ENCODE assay signal across 9 mouse cellular contexts in genomic region chr10:81419111-81419928, GRCm38 (mm10). TPM values are rescaled to one million over a fixed set of nuclear protein-coding genes. Genes with fewer than 3 reads are reported as not detected.
DNase-seq lines count a peak whose midpoint lies in the region; ATAC-seq lines count a peak whose summit lies in the region.
"Had no signal": no experiment of that assay in that cellular context is flagged by ENCODE, and none has a peak within 500 bp of the region (broad histone marks: within the 10 kb centered on the region; RNA-seq: fewer than 3 reads in every experiment).

No protein-coding gene starts in this region.

- H3K36me3 ChIP-seq in forebrain, embryonic 10.5 days (replicated peaks): no peaks in the 10 kb centered on the region
- peaks cover 15% of the 10 kb centered on the region for H3K36me3 ChIP-seq in forebrain, embryonic 14.5 days (ENCODE audit: control insufficient read depth, insufficient read depth, low read length)
- H3K36me3 ChIP-seq in midbrain, embryonic 11.5 days (ENCODE audit: control insufficient read depth, insufficient read depth, low read length): no peaks in the 10 kb centered on the region
- no peaks in the 10 kb centered on the region for H3K36me3 ChIP-seq in midbrain, embryonic 15.5 days (replicated peaks)
- peaks cover 33% of the 10 kb centered on the region for H3K36me3 ChIP-seq in limb, embryonic 15.5 days

- 91% methylated on average over 10 of the region's 10 CpGs for WGBS in forebrain, embryonic 10.5 days
- WGBS in forebrain, embryonic 14.5 days: 94% methylated on average over 10 of the region's 10 CpGs
- 92% methylated on average over 10 of the region's 10 CpGs for WGBS in midbrain, embryonic 11.5 days
- 93% methylated on average over 10 of the region's 10 CpGs for WGBS in midbrain, embryonic 15.5 days
- WGBS in limb, embryonic 15.5 days: 91% methylated on average over 10 of the region's 10 CpGs

- no peak for DNase-seq in forebrain, embryonic 10.5 days (ENCODE audit: extremely low spot score, low spot score)
- DNase-seq in forebrain, embryonic 14.5 days (ENCODE audit: low spot score): no peak
- DNase-seq in midbrain, embryonic 11.5 days (ENCODE audit: low spot score, missing footprints): peak; percentile 81
- DNase-seq in cerebellum, postnatal 14 days: peak; percentile 27 to 34
- no peak for DNase-seq in yolk sac, embryonic 10.5 days (ENCODE audit: low spot score)
- no peak for DNase-seq in frontal cortex, postnatal 36 days (ENCODE audit: low spot score in 2 of 2)
- DNase-seq: lung, embryonic 14.5 days had no signal

- peaks cover 70% of the 10 kb centered on the region for H3K27me3 ChIP-seq in forebrain, embryonic 10.5 days (ENCODE audit: poor library complexity, severe bottlenecking)
- H3K27me3 ChIP-seq in forebrain, embryonic 14.5 days (replicated peaks; ENCODE audit: control insufficient read depth, insufficient read depth, low read length): no peaks in the 10 kb centered on the region
- peaks cover 4% of the 10 kb centered on the region for H3K27me3 ChIP-seq in midbrain, embryonic 11.5 days (ENCODE audit: control insufficient read depth, insufficient read depth, low read length)
- no peaks in the 10 kb centered on the region for H3K27me3 ChIP-seq in midbrain, embryonic 15.5 days (replicated peaks)
- no peaks in the 10 kb centered on the region for H3K27me3 ChIP-seq in limb, embryonic 15.5 days

- no peak overlapping the region for H3K9ac ChIP-seq in forebrain, embryonic 14.5 days (ENCODE audit: low read length)
- no peak overlapping the region for H3K9ac ChIP-seq in midbrain, embryonic 11.5 days (ENCODE audit: low read length)
- H3K9ac ChIP-seq in midbrain, embryonic 15.5 days: no peak overlapping the region
- H3K9ac ChIP-seq in limb, embryonic 15.5 days: no peak overlapping the region
- H3K9ac ChIP-seq: lung, embryonic 14.5 days had no signal

- H3K9me3 ChIP-seq in forebrain, embryonic 10.5 days: no peaks in the 10 kb centered on the region
- no peaks in the 10 kb centered on the region for H3K9me3 ChIP-seq in forebrain, embryonic 14.5 days (replicated peaks; ENCODE audit: control insufficient read depth, low read length)
- no peaks in the 10 kb centered on the region for H3K9me3 ChIP-seq in midbrain, embryonic 11.5 days (ENCODE audit: control insufficient read depth, low read length)
- no peaks in the 10 kb centered on the region for H3K9me3 ChIP-seq in midbrain, embryonic 15.5 days
- no peaks in the 10 kb centered on the region for H3K9me3 ChIP-seq in limb, embryonic 15.5 days

- no peak for ATAC-seq in forebrain, embryonic 14.5 days
- no peak for ATAC-seq in midbrain, embryonic 11.5 days (ENCODE audit: low FRiP score)
- no peak for ATAC-seq in midbrain, embryonic 15.5 days (replicated peaks)
- no peak for ATAC-seq in limb, embryonic 15.5 days (ENCODE audit: insufficient number of reproducible peaks, low FRiP score, low TSS enrichment, low read depth)

- H3K4me2 ChIP-seq in forebrain, embryonic 14.5 days (ENCODE audit: low read length): no peak overlapping the region
- H3K4me2 ChIP-seq in midbrain, embryonic 11.5 days: no peak overlapping the region
- H3K4me2 ChIP-seq in midbrain, embryonic 15.5 days: no peak overlapping the region
- no peak overlapping the region for H3K4me2 ChIP-seq in limb, embryonic 15.5 days
- H3K4me2 ChIP-seq: lung, embryonic 14.5 days had no signal

- peaks cover 60% of the 10 kb centered on the region for H3K4me1 ChIP-seq in forebrain, embryonic 10.5 days
- peaks cover 30% of the 10 kb centered on the region for H3K4me1 ChIP-seq in forebrain, embryonic 14.5 days (ENCODE audit: control insufficient read depth, insufficient read depth, low read length)
- H3K4me1 ChIP-seq in midbrain, embryonic 11.5 days (ENCODE audit: control insufficient read depth, insufficient read depth, low read length): peaks cover 19% of the 10 kb centered on the region
- H3K4me1 ChIP-seq in midbrain, embryonic 15.5 days: peaks cover 32% of the 10 kb centered on the region
- peaks cover 94% of the 10 kb centered on the region for H3K4me1 ChIP-seq in limb, embryonic 15.5 days

- H3K27ac ChIP-seq in forebrain, embryonic 10.5 days: peak overlapping the region; percentile 48; the same call in 1 of the 2 replicates
- no peak overlapping the region for H3K27ac ChIP-seq in forebrain, embryonic 14.5 days (ENCODE audit: low read depth, low read length)
- no peak overlapping the region for H3K27ac ChIP-seq in midbrain, embryonic 11.5 days (ENCODE audit: low read depth, low read length)
- no peak overlapping the region for H3K27ac ChIP-seq in midbrain, embryonic 15.5 days
- peak overlapping the region; percentile 43; the same call in 1 of the 2 replicates for H3K27ac ChIP-seq in limb, embryonic 15.5 days

- no peak overlapping the region for H3K4me3 ChIP-seq in forebrain, embryonic 10.5 days
- H3K4me3 ChIP-seq in forebrain, embryonic 14.5 days (ENCODE audit: low read depth, low read length): no peak overlapping the region
- no peak overlapping the region for H3K4me3 ChIP-seq in midbrain, embryonic 11.5 days (ENCODE audit: low read depth, low read length)
- no peak overlapping the region for H3K4me3 ChIP-seq in midbrain, embryonic 15.5 days
- no peak overlapping the region for H3K4me3 ChIP-seq in limb, embryonic 15.5 days

RNA-seq across cellular contexts. Expression of gene Smim24, which starts 26.5 kb away (rescaled TPM):
- 1.6 and 1.9 TPM in 2 replicates for polyA plus RNA-seq in forebrain, embryonic 10.5 days (2016; fragmentation: Nextera tagmentation; extraction: Ambion mirVana)
- 1.5 and 2.0 TPM in 2 replicates for polyA plus RNA-seq in forebrain, embryonic 14.5 days (2014; fragmentation: Nextera tagmentation; extraction: Ambion mirVana)
- polyA plus RNA-seq in midbrain, embryonic 11.5 days (2014; fragmentation: Nextera tagmentation; extraction: Ambion mirVana): 2.3 and 2.7 TPM in 2 replicates
- polyA plus RNA-seq in midbrain, embryonic 15.5 days (2015; fragmentation: Nextera tagmentation; extraction: Ambion mirVana): 1.4 and 1.6 TPM in 2 replicates
- polyA plus RNA-seq in limb, embryonic 15.5 days (2015; fragmentation: Nextera tagmentation; extraction: Ambion mirVana): 2.9 and 3.6 TPM in 2 replicates

RNA-seq across cellular contexts. Expression of gene Gm48552, which starts 30.5 kb away (rescaled TPM):
- polyA plus RNA-seq in forebrain, embryonic 10.5 days (2016; fragmentation: Nextera tagmentation; extraction: Ambion mirVana): 0.78 and 1.4 TPM in 2 replicates
- polyA plus RNA-seq in forebrain, embryonic 14.5 days (2014; fragmentation: Nextera tagmentation; extraction: Ambion mirVana): 0.65 and 0.69 TPM in 2 replicates
- polyA plus RNA-seq in midbrain, embryonic 11.5 days (2014; fragmentation: Nextera tagmentation; extraction: Ambion mirVana): 0.20 and 0.47 TPM in 2 replicates
- polyA plus RNA-seq in midbrain, embryonic 15.5 days (2015; fragmentation: Nextera tagmentation; extraction: Ambion mirVana): 2.7 and 3.3 TPM in 2 replicates
- polyA plus RNA-seq in limb, embryonic 15.5 days (2015; fragmentation: Nextera tagmentation; extraction: Ambion mirVana): 0.51 and 1.7 TPM in 2 replicates

RNA-seq across cellular contexts. Expression of gene Gm48551, which starts 35.1 kb away (rescaled TPM):
- 2.6 and 3.1 TPM in 2 replicates for polyA plus RNA-seq in forebrain, embryonic 10.5 days (2016; fragmentation: Nextera tagmentation; extraction: Ambion mirVana)
- 3.6 and 4.8 TPM in 2 replicates for polyA plus RNA-seq in forebrain, embryonic 14.5 days (2014; fragmentation: Nextera tagmentation; extraction: Ambion mirVana)
- 2.7 and 2.9 TPM in 2 replicates for polyA plus RNA-seq in midbrain, embryonic 11.5 days (2014; fragmentation: Nextera tagmentation; extraction: Ambion mirVana)
- 8.4 and 9.3 TPM in 2 replicates for polyA plus RNA-seq in midbrain, embryonic 15.5 days (2015; fragmentation: Nextera tagmentation; extraction: Ambion mirVana)
- 2.1 and 3.1 TPM in 2 replicates for polyA plus RNA-seq in limb, embryonic 15.5 days (2015; fragmentation: Nextera tagmentation; extraction: Ambion mirVana)

RNA-seq across cellular contexts. Expression of gene Dohh, which starts 35.1 kb away (rescaled TPM):
- 96.8 and 97.9 TPM in 2 replicates for polyA plus RNA-seq in forebrain, embryonic 10.5 days (2016; fragmentation: Nextera tagmentation; extraction: Ambion mirVana)
- polyA plus RNA-seq in forebrain, embryonic 14.5 days (2014; fragmentation: Nextera tagmentation; extraction: Ambion mirVana): 78.7 and 78.8 TPM in 2 replicates
- 43.3 and 53.7 TPM in 2 replicates for polyA plus RNA-seq in midbrain, embryonic 11.5 days (2014; fragmentation: Nextera tagmentation; extraction: Ambion mirVana)
- 90.4 and 92.6 TPM in 2 replicates for polyA plus RNA-seq in midbrain, embryonic 15.5 days (2015; fragmentation: Nextera tagmentation; extraction: Ambion mirVana)
- polyA plus RNA-seq in limb, embryonic 15.5 days (2015; fragmentation: Nextera tagmentation; extraction: Ambion mirVana): 79.8 and 88.7 TPM in 2 replicates

RNA-seq across cellular contexts. Expression of gene Nfic, which starts 36.1 kb away (rescaled TPM):
- 7.3 and 8.6 TPM in 2 replicates for polyA plus RNA-seq in forebrain, embryonic 10.5 days (2016; fragmentation: Nextera tagmentation; extraction: Ambion mirVana)
- 16.6 and 17.9 TPM in 2 replicates for polyA plus RNA-seq in forebrain, embryonic 14.5 days (2014; fragmentation: Nextera tagmentation; extraction: Ambion mirVana)
- polyA plus RNA-seq in midbrain, embryonic 11.5 days (2014; fragmentation: Nextera tagmentation; extraction: Ambion mirVana): 6.6 and 6.9 TPM in 2 replicates
- polyA plus RNA-seq in midbrain, embryonic 15.5 days (2015; fragmentation: Nextera tagmentation; extraction: Ambion mirVana): 18.1 and 22.8 TPM in 2 replicates
- polyA plus RNA-seq in limb, embryonic 15.5 days (2015; fragmentation: Nextera tagmentation; extraction: Ambion mirVana): 138 and 146 TPM in 2 replicates

Comparison
In these comparisons a context has a peak if more than half of its experiments do, and no peak if none do; other contexts are left out.
1. H3K27ac ChIP-seq: peak in forebrain, embryonic 10.5 days (single experiment) and limb, embryonic 15.5 days (single experiment); none in forebrain, embryonic 14.5 days (single experiment), midbrain, embryonic 11.5 days (single experiment) and midbrain, embryonic 15.5 days (single experiment).
2. DNase-seq: peak in midbrain, embryonic 11.5 days (single experiment) and cerebellum, postnatal 14 days (2 of 2); none in forebrain, embryonic 10.5 days (single experiment), forebrain, embryonic 14.5 days (single experiment), yolk sac, embryonic 10.5 days (single experiment) and frontal cortex, postnatal 36 days (0 of 2).